Mouse (Mus musculus) CH12.LX (cell line): ENCODE results near the gene Sgo2a. TPM values are rescaled to one million over a fixed set of nuclear protein-coding genes. Genes with fewer than 3 reads are reported as not detected.
A peak's percentile ranks its signal among the peaks of the same experiment; 100 is the strongest.

Experiments
- DNase-seq: peaks from one replicate; pipeline ENCODE4 v3.0.0-alpha.2; 2013; ENCODE audit errors: extremely low read depth
- H3K27ac ChIP-seq: 2 replicates; pipeline ENCODE4 v1.5.1; 2012; ENCODE audit warnings: low read depth, mild to moderate bottlenecking, control low read depth, moderate library complexity; ENCODE audit not compliant: insufficient read depth
- H3K27me3 ChIP-seq: replicated peaks from 2 replicates; pipeline ENCODE3; 2012; ENCODE audit warnings: inconsistent platforms
- H3K36me3 ChIP-seq, 2 experiments: replicated peaks in 1 of 2; 2 replicates each; pipeline versions ENCODE3 to v1.6.1; 2012; ENCODE audit warnings: inconsistent platforms in 1 of 2, low read length in 1 of 2, mild to moderate bottlenecking in 1 of 2, mixed read lengths in 1 of 2, moderate library complexity in 1 of 2; ENCODE audit not compliant: control insufficient read depth in 1 of 2, insufficient read depth in 1 of 2
- H3K4me1 ChIP-seq, 2 experiments: 2 replicates each; pipeline ENCODE4 v1.6.1; 2012; ENCODE audit warnings: inconsistent platforms in 1 of 2, moderate library complexity in 1 of 2; ENCODE audit not compliant: insufficient read depth in 2 of 2, control insufficient read depth in 1 of 2
- H3K4me2 ChIP-seq: 2 replicates; pipeline ENCODE4 v1.6.1; 2012; ENCODE audit warnings: low read depth, mild to moderate bottlenecking, control low read depth; ENCODE audit not compliant: poor library complexity, insufficient read depth, severe bottlenecking
- H3K4me3 ChIP-seq, 3 experiments: fragments of 150-350 bp in 1 of 3; sonication (generic) in 1 of 3; replicated peaks in 1 of 3; 2 replicates each; pipeline versions ENCODE3 to v1.5.1; 2011 to 2012; ENCODE audit warnings: low read depth in 2 of 3, low read length in 2 of 3, mild to moderate bottlenecking in 2 of 3, moderate library complexity in 2 of 3, control low read depth in 1 of 3, improper control_type of control experiment in 1 of 3, inconsistent platforms in 1 of 3, mixed read lengths in 1 of 3; ENCODE audit not compliant: poor library complexity in 1 of 3
- H3K79me2 ChIP-seq: replicated peaks from 2 replicates; pipeline ENCODE4 v1.6.1; 2012; ENCODE audit warnings: mild to moderate bottlenecking, moderate library complexity; ENCODE audit not compliant: control insufficient read depth, poor library complexity, insufficient read depth, severe bottlenecking; ENCODE audit errors: extremely low read depth
- H3K9ac ChIP-seq: 2 replicates; pipeline ENCODE4 v1.6.1; 2012; ENCODE audit warnings: low read depth, mild to moderate bottlenecking, control low read depth, moderate library complexity; ENCODE audit not compliant: insufficient read depth
- H3K9me3 ChIP-seq: replicated peaks from 2 replicates; pipeline ENCODE3; 2012; ENCODE audit warnings: low read length, inconsistent platforms, mixed read lengths
- CTCF ChIP-seq, 2 experiments: IDR thresholded peaks in 1 of 2; conservative IDR thresholded peaks in 1 of 2; 2 replicates each; pipeline ENCODE4 v1.5.1; 2011 to 2012; ENCODE audit warnings: low read depth in 2 of 2, low read length in 2 of 2, improper control_type of control experiment in 1 of 2, inconsistent platforms in 1 of 2, mild to moderate bottlenecking in 1 of 2, moderate library complexity in 1 of 2
- E2F4 ChIP-seq: IDR thresholded peaks from 2 replicates; pipeline ENCODE4 v1.6.1; 2011; ENCODE audit warnings: low read depth, low read length, improper control_type of control experiment; ENCODE audit not compliant: insufficient replicate concordance
- EP300 ChIP-seq: IDR thresholded peaks from 2 replicates; pipeline ENCODE4 v1.6.1; 2011; ENCODE audit warnings: low read length, improper control_type of control experiment
- HCFC1 ChIP-seq: IDR thresholded peaks from 2 replicates; pipeline ENCODE4 v1.6.1; 2012; ENCODE audit warnings: low read depth, mild to moderate bottlenecking, inconsistent platforms, low read length, improper control_type of control experiment
- JUND ChIP-seq: conservative IDR thresholded peaks from 2 replicates; pipeline ENCODE4 v1.6.1; 2011; ENCODE audit warnings: low read depth, low read length, improper control_type of control experiment
- KAT2A ChIP-seq: IDR thresholded peaks from 2 replicates; pipeline ENCODE4 v1.6.1; 2012; ENCODE audit warnings: low read length, improper control_type of control experiment, inconsistent platforms; ENCODE audit not compliant: insufficient replicate concordance
- MAFK ChIP-seq: IDR thresholded peaks from 2 replicates; pipeline ENCODE4 v1.6.1; 2011; ENCODE audit warnings: low read length, improper control_type of control experiment; ENCODE audit not compliant: insufficient replicate concordance
- MAX ChIP-seq: IDR thresholded peaks from 2 replicates; pipeline ENCODE4 v1.6.1; 2011; ENCODE audit warnings: low read length, improper control_type of control experiment
- MAZ ChIP-seq: IDR thresholded peaks from 2 replicates; pipeline ENCODE4 v1.6.1; 2012; ENCODE audit warnings: low read depth, mild to moderate bottlenecking, inconsistent platforms, low read length, improper control_type of control experiment, moderate library complexity
- MEF2A ChIP-seq: IDR thresholded peaks from 2 replicates; pipeline ENCODE4 v1.6.1; 2014; ENCODE audit warnings: low read depth, mild to moderate bottlenecking, inconsistent platforms, low read length, improper control_type of control experiment, borderline replicate concordance
- MXI1 ChIP-seq: IDR thresholded peaks from 2 replicates; pipeline ENCODE4 v1.6.1; 2011; ENCODE audit warnings: mild to moderate bottlenecking, low read depth, low read length, improper control_type of control experiment
- NRF1 ChIP-seq: IDR thresholded peaks from 2 replicates; pipeline ENCODE4 v1.6.1; 2014; ENCODE audit warnings: low read depth, mild to moderate bottlenecking, inconsistent platforms, low read length, improper control_type of control experiment, moderate library complexity
- POLR2AphosphoS2 ChIP-seq: IDR thresholded peaks from 2 replicates; pipeline ENCODE4 v1.6.1; 2011; ENCODE audit warnings: low read depth, low read length, improper control_type of control experiment
- RAD21 ChIP-seq: IDR thresholded peaks from 2 replicates; pipeline ENCODE4 v1.6.1; 2011; ENCODE audit warnings: low read depth, mild to moderate bottlenecking, low read length, improper control_type of control experiment, moderate library complexity
- SIN3A ChIP-seq: IDR thresholded peaks from 2 replicates; pipeline ENCODE4 v1.6.1; 2012; ENCODE audit warnings: low read length, improper control_type of control experiment, inconsistent platforms
- SMC3 ChIP-seq: IDR thresholded peaks from 2 replicates; pipeline ENCODE4 v1.6.1; 2011; ENCODE audit warnings: low read depth, low read length, improper control_type of control experiment
- TBP ChIP-seq: conservative IDR thresholded peaks from 2 replicates; pipeline ENCODE4 v1.6.1; 2011; ENCODE audit warnings: low read depth, low read length, improper control_type of control experiment
- UBTF ChIP-seq: IDR thresholded peaks from 2 replicates; pipeline ENCODE4 v1.6.1; 2012; ENCODE audit warnings: low read depth, mild to moderate bottlenecking, inconsistent platforms, low read length, improper control_type of control experiment, moderate library complexity
- USF1 ChIP-seq: IDR thresholded peaks from 2 replicates; pipeline ENCODE4 v1.6.1; 2014; ENCODE audit warnings: low read depth, mild to moderate bottlenecking, inconsistent platforms, low read length, improper control_type of control experiment
- USF2 ChIP-seq: conservative IDR thresholded peaks from 2 replicates; pipeline ENCODE4 v1.6.1; 2011; ENCODE audit warnings: low read depth, low read length, improper control_type of control experiment
- ZC3H11A ChIP-seq: IDR thresholded peaks from 2 replicates; pipeline ENCODE4 v1.6.1; 2012; ENCODE audit warnings: low read depth, mild to moderate bottlenecking, inconsistent platforms, low read length, improper control_type of control experiment
- ZMIZ1 ChIP-seq: IDR thresholded peaks from 2 replicates; pipeline ENCODE4 v1.6.1; 2012; ENCODE audit warnings: low read depth, mild to moderate bottlenecking, inconsistent platforms, low read length, improper control_type of control experiment
- ZNF384 ChIP-seq: IDR thresholded peaks from 2 replicates; pipeline ENCODE4 v1.6.1; 2012; ENCODE audit warnings: low read depth, low read length, improper control_type of control experiment, inconsistent platforms
- dilution Hi-C: fragments of 300-500 bp; cut with MboI; formaldehyde crosslinking; loops from 2 replicates; pipeline ENCODE4 v1.14.3; 2020; ENCODE audit warnings: low sequenced_read_pairs; ENCODE audit not compliant: extremely low pct_unique_long_range_greater_than_20kb, extremely low pct_ligation_motif_present
- in situ Hi-C: fragments of 300-500 bp; cut with MboI; formaldehyde crosslinking; loops from 3 replicates; pipeline ENCODE4 v1.14.3; 2019; ENCODE audit warnings: low sequenced_read_pairs, low pct_ligation_motif_present, low pct_unique_long_range_greater_than_20kb, mixed read lengths
- polyA plus RNA-seq: library from polyadenylated mRNA; unstranded; fragments of >175 nt; gene quantifications from 2 replicates; pipeline ENCODE4 v1.2.1, GENCODE M21; 2012; ENCODE audit warnings: low read depth; ENCODE audit not compliant: insufficient read length
- total RNA-seq, 2 experiments: library from RNA; depleted of rRNA; stranded (reverse); fragments of 300-350 nt in 1 of 2; fragments of >200 nt in 1 of 2; gene quantifications; 2 replicates each; pipeline ENCODE4 v1.2.3; 2012 to 2014

Gene Sgo2a
- total and polyA plus RNA-seq, 3 experiments = 14.4 to 24.2 (median 15.1) TPM

DNA sequence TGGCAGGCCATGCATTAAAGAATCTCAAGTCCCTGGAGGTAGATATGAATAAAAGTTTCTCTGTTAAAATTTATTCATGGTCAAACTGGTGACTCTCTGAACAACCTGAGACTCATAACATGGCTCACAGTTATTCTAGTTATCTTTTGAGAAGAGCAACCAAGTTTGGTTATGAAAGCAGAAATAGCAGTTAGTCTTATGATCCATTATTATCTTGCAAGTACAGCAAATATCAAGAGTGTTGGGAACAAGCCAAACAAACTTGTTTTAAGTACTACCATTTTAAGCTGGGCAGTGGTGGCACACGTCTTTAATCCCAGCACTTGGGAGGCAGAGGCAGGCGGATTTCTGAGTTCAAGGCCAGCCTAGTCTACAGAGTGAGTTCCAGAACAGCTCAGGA is 4.5 kb upstream of the Sgo2a start:
- no peaks in the 10 kb centered on the region for H3K36me3 ChIP-seq
- H3K4me3 ChIP-seq = no peak overlapping the region
- no peak overlapping the region for H3K27ac ChIP-seq
- dilution Hi-C loops = no loop called here
- no peaks in the 10 kb centered on the region for H3K9me3 ChIP-seq
- H3K9ac ChIP-seq = no peak overlapping the region
- TF ChIP-seq ZNF384 (no peak), MXI1 (no peak), HCFC1 (no peak), E2F4 (no peak), ZC3H11A (no peak), MAZ (no peak), KAT2A (no peak), EP300 (no peak), ZMIZ1 (no peak), TBP (no peak), SMC3 (no peak), JUND (no peak), NRF1 (no peak), SIN3A (no peak), USF1 (no peak), RAD21 (no peak), USF2 (no peak), POLR2AphosphoS2 (no peak), CTCF (conservative IDR thresholded peaks at IDR 0.05 in 1 of 2, IDR thresholded peaks at IDR 0.05 in 1 of 2; ENCODE audit: low read depth in 2 of 2, low read length in 2 of 2) (no peak)
- TF ChIP-seq, all 38 proteins: peak for 0
- Histone ChIP-seq H3K27me3 (no peaks in the 10 kb centered on the region), H3K4me1 (peaks cover 0 to 7% of the 10 kb centered on the region in 2 experiments; a peak in 2 of 4 replicates), H3K4me2 (no peak overlapping the region), H3K79me2 (peaks cover 2% of the 10 kb centered on the region)
- no peak for DNase-seq
- in situ Hi-C loops = no loop called here

DNA sequence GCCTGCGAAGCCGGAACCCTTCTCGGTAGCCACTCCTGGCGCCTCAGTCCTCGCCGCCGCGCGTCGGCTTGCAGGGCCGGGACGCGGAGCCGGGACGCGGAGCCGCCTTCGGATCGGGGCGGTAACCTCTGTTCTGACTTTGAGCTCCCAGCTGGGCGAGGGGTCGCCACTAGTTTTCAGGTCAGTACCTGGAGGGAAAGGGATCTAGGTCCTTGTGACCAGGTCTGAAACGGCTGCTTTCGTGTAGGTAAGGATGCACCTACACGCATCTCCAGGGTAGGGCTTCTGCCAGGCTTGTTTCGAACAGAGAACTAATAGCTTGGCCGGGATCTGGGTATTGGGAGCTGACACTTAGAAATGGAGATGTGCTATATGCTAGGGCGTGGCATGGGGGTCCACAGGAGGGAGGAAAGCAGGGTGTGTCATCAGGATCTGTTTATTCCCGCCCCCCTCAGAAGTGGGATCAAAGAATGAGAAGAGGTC is 403 bp downstream of the Sgo2a start:
- Histone ChIP-seq H3K79me2 (peaks cover 31% of the 10 kb centered on the region), H3K36me3 (peaks cover 0 to 16% of the 10 kb centered on the region in 2 experiments), H3K4me2 (peak overlapping the region; percentile 97), H3K27ac (peak overlapping the region; percentile 7; the same call in 1 of the 2 replicates), H3K4me3 (peak overlapping the region; percentile 75 to 81 (median 76))
- in situ Hi-C loops (no loop called here), dilution Hi-C loops (no loop called here)
- TF ChIP-seq UBTF (peak; percentile 81; the same call in 1 of the 2 replicates), SMC3 (no peak), MXI1 (no peak), SIN3A (peak; percentile 6), POLR2AphosphoS2 (no peak), MEF2A (0 out of 2 replicates have a peak, but pooled peaks have one; percentile 25), MAX (peak; percentile 7; the same call in 1 of the 2 replicates), NRF1 (no peak), MAFK (no peak)
- TF ChIP-seq, all 38 proteins: peak for 4
- peak; percentile 17 for DNase-seq
- peaks cover 0 to 18% of the 10 kb centered on the region in 2 experiments; a peak in 1 of 4 replicates for H3K4me1 ChIP-seq
- no peaks in the 10 kb centered on the region for H3K9me3 ChIP-seq
- no peaks in the 10 kb centered on the region for H3K27me3 ChIP-seq
- peak overlapping the region; percentile 81 for H3K9ac ChIP-seq
